Mouse (Mus musculus) small intestine, adult 2 months (tissue): ENCODE measurements around the gene Gm11146.

ENCODE experiments used
- CTCF ChIP-seq: fragments of 200-500 bp; IDR thresholded peaks from 2 replicates; pipeline ENCODE4 v1.5.1; 2012; ENCODE audit warnings: low read depth, mild to moderate bottlenecking, control low read depth, inconsistent platforms, low read length, moderate library complexity, mixed read lengths; ENCODE audit not compliant: insufficient replicate concordance, insufficient read length; ENCODE audit errors: extremely low read depth
- POLR2A ChIP-seq: fragments of 200-500 bp; IDR thresholded peaks from 2 replicates; pipeline ENCODE4 v1.6.1; 2012; ENCODE audit warnings: low read depth, mild to moderate bottlenecking, control low read depth, inconsistent platforms, low read length, moderate library complexity

GRCm38 (mm10) chr16:77643871-77644720 is 42.2 kb upstream of the Gm11146 start:
- no peak for TF ChIP-seq POLR2A
- TF ChIP-seq CTCF: no peak
